23 mouse cellular contexts compared by ENCODE assay signal in genomic region chr2:160901656-160902412, GRCm38 (mm10). TPM values are rescaled to one million over a fixed set of nuclear protein-coding genes. Genes with fewer than 3 reads are reported as not detected.
DNase-seq lines count a peak whose midpoint lies in the region; ATAC-seq and TF ChIP-seq lines count a peak whose summit lies in the region.
"Had no signal": no experiment of that assay in that cellular context is flagged by ENCODE, and none has a peak within 500 bp of the region (broad histone marks: within the 10 kb centered on the region; RNA-seq: fewer than 3 reads in every experiment).

No protein-coding gene starts in this region.

- no peak for TF ChIP-seq CTCF in intestine, postnatal 0 days (IDR thresholded peaks at IDR 0.05; ENCODE audit: low read depth)

- no peak overlapping the region for H3K9ac ChIP-seq in heart, embryonic 12.5 days
- H3K9ac ChIP-seq in intestine, embryonic 16.5 days (ENCODE audit: low read depth, low read length): no peak overlapping the region
- no peak overlapping the region for H3K9ac ChIP-seq in intestine, postnatal 0 days (ENCODE audit: low read depth, low read length)
- H3K9ac ChIP-seq: forebrain, postnatal 0 days; heart, embryonic 15.5 days; hindbrain, embryonic 13.5 days had no signal

- H3K4me3 ChIP-seq in heart, embryonic 12.5 days: no peak overlapping the region
- H3K4me3 ChIP-seq in intestine, embryonic 16.5 days (ENCODE audit: low read length): no peak overlapping the region
- no peak overlapping the region for H3K4me3 ChIP-seq in intestine, postnatal 0 days (ENCODE audit: low read depth, low read length)
- H3K4me3 ChIP-seq: gastrocnemius, adult 2 months; heart, embryonic 10.5 days; heart, embryonic 15.5 days; hindbrain, embryonic 10.5 days; hindbrain, embryonic 13.5 days had no signal

- 64% methylated on average over 7 of the region's 7 CpGs for WGBS in heart, embryonic 12.5 days
- 69% methylated on average over 7 of the region's 7 CpGs for WGBS in intestine, embryonic 16.5 days
- 75% methylated on average over 7 of the region's 7 CpGs for WGBS in intestine, postnatal 0 days

- no peaks in the 10 kb centered on the region for H3K9me3 ChIP-seq in heart, embryonic 12.5 days (replicated peaks)
- H3K9me3 ChIP-seq in intestine, embryonic 16.5 days (ENCODE audit: control insufficient read depth, low read length): no peaks in the 10 kb centered on the region
- H3K9me3 ChIP-seq in intestine, postnatal 0 days (ENCODE audit: control insufficient read depth): no peaks in the 10 kb centered on the region
- H3K9me3 ChIP-seq: heart, embryonic 10.5 days; heart, embryonic 15.5 days; hindbrain, embryonic 10.5 days; hindbrain, embryonic 13.5 days had no signal

- DNase-seq in gastrocnemius, postnatal 25 days: peak; percentile 27
- DNase-seq in gastrocnemius, postnatal 4 days (ENCODE audit: low spot score in 2 of 2): no peak
- DNase-seq in heart, postnatal 14 days: no peak
- DNase-seq: adrenal gland, postnatal 10 days; adrenal gland, postnatal 36 days; cerebellum, adult 9-10 months; forebrain, postnatal 0 days; gastrocnemius, postnatal 14 days; kidney, adult 18-20 months; kidney, adult 9 months had no signal

- H3K27ac ChIP-seq in heart, embryonic 12.5 days (ENCODE audit: poor library complexity, severe bottlenecking): peak overlapping the region; percentile 6; the same call in 1 of the 2 replicates
- H3K27ac ChIP-seq in intestine, embryonic 16.5 days (ENCODE audit: low read length): no peak overlapping the region
- H3K27ac ChIP-seq in intestine, postnatal 0 days (ENCODE audit: low read depth, low read length): no peak overlapping the region
- H3K27ac ChIP-seq: gastrocnemius, adult 2 months; heart, embryonic 10.5 days; heart, embryonic 15.5 days; hindbrain, embryonic 10.5 days; hindbrain, embryonic 13.5 days had no signal

- ATAC-seq in heart, embryonic 12.5 days (ENCODE audit: insufficient number of reproducible peaks, low FRiP score): peak; percentile 60; the same call in 1 of the 2 replicates
- ATAC-seq in intestine, embryonic 16.5 days: peak; percentile 28; the same call in 1 of the 2 replicates
- no peak for ATAC-seq in intestine, postnatal 0 days
- ATAC-seq: forebrain, embryonic 14.5 days; forebrain, postnatal 0 days; hindbrain, embryonic 16.5 days; Patski had no signal

- no peak overlapping the region for H3K4me2 ChIP-seq in heart, embryonic 12.5 days
- no peak overlapping the region for H3K4me2 ChIP-seq in intestine, embryonic 16.5 days (ENCODE audit: low read depth, low read length)
- H3K4me2 ChIP-seq in intestine, postnatal 0 days (replicated peaks; ENCODE audit: low read depth): no peak overlapping the region
- H3K4me2 ChIP-seq: heart, embryonic 15.5 days; hindbrain, embryonic 13.5 days had no signal

- no peaks in the 10 kb centered on the region for H3K4me1 ChIP-seq in heart, embryonic 12.5 days (replicated peaks)
- H3K4me1 ChIP-seq in intestine, embryonic 16.5 days (ENCODE audit: control insufficient read depth, insufficient read depth, low read length): 0 out of 2 replicates have a peak, but pooled peaks cover 3% of the 10 kb centered on the region
- no peaks in the 10 kb centered on the region for H3K4me1 ChIP-seq in intestine, postnatal 0 days (replicated peaks; ENCODE audit: control insufficient read depth, insufficient read depth, low read length)
- H3K4me1 ChIP-seq: hindbrain, embryonic 13.5 days had no signal

- peaks cover 14% of the 10 kb centered on the region for H3K27me3 ChIP-seq in heart, embryonic 12.5 days (replicated peaks)
- no peaks in the 10 kb centered on the region for H3K27me3 ChIP-seq in intestine, embryonic 16.5 days (replicated peaks; ENCODE audit: control insufficient read depth, insufficient read depth, low read length)
- H3K27me3 ChIP-seq in intestine, postnatal 0 days (replicated peaks; ENCODE audit: control insufficient read depth, insufficient read depth, low read length): no peaks in the 10 kb centered on the region
- H3K27me3 ChIP-seq: heart, embryonic 15.5 days; hindbrain, embryonic 13.5 days; Patski had no signal

- H3K36me3 ChIP-seq in heart, embryonic 12.5 days: no peaks in the 10 kb centered on the region
- no peaks in the 10 kb centered on the region for H3K36me3 ChIP-seq in intestine, embryonic 16.5 days (ENCODE audit: control insufficient read depth, insufficient read depth, low read length)
- peaks cover 31% of the 10 kb centered on the region for H3K36me3 ChIP-seq in intestine, postnatal 0 days (ENCODE audit: control insufficient read depth, insufficient read depth)
- H3K36me3 ChIP-seq: heart, embryonic 10.5 days; heart, embryonic 15.5 days; hindbrain, embryonic 10.5 days; hindbrain, embryonic 13.5 days had no signal

- intact Hi-C loops in heart, postnatal 14 days (cut with DNase I): no loop called here

RNA-seq across cellular contexts. Expression of gene Emilin3, which starts 10.3 kb away (rescaled TPM):
- total RNA-seq in gastrocnemius, postnatal 25 days (2021): under 1 TPM; 0.21 to 0.79 TPM
- 10 to 100 TPM; 15.4 to 17.5 TPM for total RNA-seq in gastrocnemius, postnatal 4 days (2021)
- polyA plus RNA-seq in heart, embryonic 12.5 days (2016; fragmentation: Nextera tagmentation; extraction: Ambion mirVana): 2.8 and 3.1 TPM in 2 replicates
- 10 to 100 TPM in 1 of 2 experiments, 1 to 10 TPM in 1; 8.9 to 10.2 TPM for total RNA-seq in heart, postnatal 14 days (2021)
- polyA plus RNA-seq in intestine, embryonic 16.5 days (2015; fragmentation: Nextera tagmentation; extraction: Ambion mirVana): 24.4 and 24.8 TPM in 2 replicates
- polyA plus RNA-seq in intestine, postnatal 0 days (2015; fragmentation: Nextera tagmentation; extraction: Ambion mirVana): 7.6 and 8.6 TPM in 2 replicates
- total RNA-seq: adrenal gland, adult 18-20 months; adrenal gland, postnatal 36 days; granulocyte monocyte progenitor cell, adult 5-6 weeks had no signal
- polyA plus RNA-seq: Patski had no signal

RNA-seq across cellular contexts. Expression of gene Lpin3, which starts 21.4 kb away (rescaled TPM):
- total RNA-seq in gastrocnemius, postnatal 25 days (2021): 1 to 10 TPM; 3.7 to 4.9 TPM
- 1 to 10 TPM; 5.5 to 7.5 TPM for total RNA-seq in gastrocnemius, postnatal 4 days (2021)
- 1.4 and 2.3 TPM in 2 replicates for polyA plus RNA-seq in heart, embryonic 12.5 days (2016; fragmentation: Nextera tagmentation; extraction: Ambion mirVana)
- 1 to 10 TPM; 5.9 to 7.0 TPM for total RNA-seq in heart, postnatal 14 days (2021)
- polyA plus RNA-seq in intestine, embryonic 16.5 days (2015; fragmentation: Nextera tagmentation; extraction: Ambion mirVana): 11.9 and 14.0 TPM in 2 replicates
- polyA plus RNA-seq in intestine, postnatal 0 days (2015; fragmentation: Nextera tagmentation; extraction: Ambion mirVana): 16.5 and 19.4 TPM in 2 replicates
- total RNA-seq: granulocyte monocyte progenitor cell, adult 5-6 weeks had no signal

RNA-seq across cellular contexts. Expression of gene Zhx3, which starts 29.0 kb away (rescaled TPM):
- 10 to 100 TPM; 25.8 TPM for total RNA-seq in gastrocnemius, postnatal 25 days (2021)
- total RNA-seq in gastrocnemius, postnatal 4 days (2021): 10 to 100 TPM; 38.3 to 55.9 TPM
- polyA plus RNA-seq in heart, embryonic 12.5 days (2016; fragmentation: Nextera tagmentation; extraction: Ambion mirVana): 8.9 and 9.8 TPM in 2 replicates
- 10 to 100 TPM; 54.3 to 59.2 TPM for total RNA-seq in heart, postnatal 14 days (2021)
- 5.9 and 6.6 TPM in 2 replicates for polyA plus RNA-seq in intestine, embryonic 16.5 days (2015; fragmentation: Nextera tagmentation; extraction: Ambion mirVana)
- 3.5 and 4.4 TPM in 2 replicates for polyA plus RNA-seq in intestine, postnatal 0 days (2015; fragmentation: Nextera tagmentation; extraction: Ambion mirVana)

Comparison
In these comparisons a context has a peak if more than half of its experiments do, and no peak if none do; other contexts are left out.
1. RNA of gene Emilin3, which starts 10.3 kb away (total RNA-seq): 15.4 to 17.5 TPM in gastrocnemius, postnatal 4 days and 8.9 to 10.2 TPM in heart, postnatal 14 days; 0.21 to 0.79 TPM in gastrocnemius, postnatal 25 days; every median in the first group is over 4 times any median in the second.